Comparison of ENCODE assay signal across 8 mouse cellular contexts in genomic region chr5:139331742-139332141, GRCm38 (mm10). TPM values are rescaled to one million over a fixed set of nuclear protein-coding genes. Genes with fewer than 3 reads are reported as not detected.
DNase-seq lines count a peak whose midpoint lies in the region; ATAC-seq lines count a peak whose summit lies in the region.

No protein-coding gene starts in this region.

- peaks cover 29% of the 10 kb centered on the region for H3K4me1 ChIP-seq in kidney, embryonic 15.5 days
- no peaks in the 10 kb centered on the region for H3K4me1 ChIP-seq in forebrain, embryonic 16.5 days (replicated peaks; ENCODE audit: control insufficient read depth, insufficient read depth, low read length)
- H3K4me1 ChIP-seq in stomach, embryonic 16.5 days (ENCODE audit: control insufficient read depth, insufficient read depth, low read length) = peaks cover 4% of the 10 kb centered on the region; the same call in 1 of the 2 replicates

- ATAC-seq in kidney, embryonic 15.5 days (replicated peaks; ENCODE audit: low FRiP score) = no peak
- 0 out of 2 replicates have a peak, but pooled peaks have one; percentile 31 for ATAC-seq in forebrain, embryonic 16.5 days
- ATAC-seq in stomach, embryonic 16.5 days (ENCODE audit: insufficient read depth, low FRiP score) = peak; percentile 12; the same call in 1 of the 2 replicates

- intact Hi-C loops in left cerebral cortex, postnatal 36 days (cut with DNase I) = loop anchor here (2.0 to 10.0 kb wide), 2 partner anchors 25 to 413 kb away; no protein-coding TSS in a partner anchor

- WGBS in kidney, embryonic 15.5 days = 19% methylated on average over 8 of the region's 8 CpGs
- 23% methylated on average over 8 of the region's 8 CpGs for WGBS in forebrain, embryonic 16.5 days
- 16% methylated on average over 8 of the region's 8 CpGs for WGBS in stomach, embryonic 16.5 days

- no peak overlapping the region for H3K4me3 ChIP-seq in kidney, embryonic 15.5 days (replicated peaks)
- no peak overlapping the region for H3K4me3 ChIP-seq in forebrain, embryonic 16.5 days (replicated peaks; ENCODE audit: low read length)
- H3K4me3 ChIP-seq in stomach, embryonic 16.5 days (replicated peaks; ENCODE audit: low read length) = no peak overlapping the region

- no peaks in the 10 kb centered on the region for H3K9me3 ChIP-seq in kidney, embryonic 15.5 days (replicated peaks)
- H3K9me3 ChIP-seq in forebrain, embryonic 16.5 days (ENCODE audit: control insufficient read depth, low read length) = no peaks in the 10 kb centered on the region
- H3K9me3 ChIP-seq in stomach, embryonic 16.5 days (replicated peaks; ENCODE audit: control insufficient read depth, low read length) = no peaks in the 10 kb centered on the region

- H3K9ac ChIP-seq in kidney, embryonic 15.5 days = no peak overlapping the region
- H3K9ac ChIP-seq in forebrain, embryonic 16.5 days (replicated peaks; ENCODE audit: low read depth, low read length) = no peak overlapping the region
- H3K9ac ChIP-seq in stomach, embryonic 16.5 days (ENCODE audit: low read length) = no peak overlapping the region

- peaks cover 5% of the 10 kb centered on the region for H3K27me3 ChIP-seq in kidney, embryonic 15.5 days
- H3K27me3 ChIP-seq in forebrain, embryonic 16.5 days (replicated peaks; ENCODE audit: control insufficient read depth, insufficient read depth, low read length) = no peaks in the 10 kb centered on the region
- no peaks in the 10 kb centered on the region for H3K27me3 ChIP-seq in stomach, embryonic 16.5 days (ENCODE audit: control insufficient read depth, insufficient read depth, low read length)

- H3K36me3 ChIP-seq in kidney, embryonic 15.5 days = peaks cover 23% of the 10 kb centered on the region
- peaks cover 2% of the 10 kb centered on the region; the same call in 1 of the 2 replicates for H3K36me3 ChIP-seq in forebrain, embryonic 16.5 days (ENCODE audit: control insufficient read depth, insufficient read depth)
- H3K36me3 ChIP-seq in stomach, embryonic 16.5 days (ENCODE audit: control insufficient read depth, insufficient read depth, low read length) = 0 out of 2 replicates have a peak, but pooled peaks cover 4% of the 10 kb centered on the region

- H3K27ac ChIP-seq in kidney, embryonic 15.5 days = no peak overlapping the region
- H3K27ac ChIP-seq in forebrain, embryonic 16.5 days (ENCODE audit: low read length) = no peak overlapping the region
- peak overlapping the region; percentile 92 for H3K27ac ChIP-seq in stomach, embryonic 16.5 days (ENCODE audit: low read length)

- peak; percentile 81 for DNase-seq in kidney, adult 11 months
- DNase-seq in cerebellum, adult 11-12 months = peak; percentile 74
- DNase-seq in hindlimb bud, embryonic 11.5 days (ENCODE audit: extremely low spot score, low read depth, low spot score) = peak; percentile 68
- peak; percentile 67 to 71 for DNase-seq in left cerebral cortex, postnatal 36 days (ENCODE audit: low spot score in 2 of 2)
- DNase-seq in naive thymus-derived CD4-positive, alpha-beta T cell, adult 2 months (ENCODE audit: low read depth) = peak; percentile 79

- no peak overlapping the region for H3K4me2 ChIP-seq in kidney, embryonic 15.5 days
- no peak overlapping the region for H3K4me2 ChIP-seq in forebrain, embryonic 16.5 days (ENCODE audit: low read length)
- no peak overlapping the region for H3K4me2 ChIP-seq in stomach, embryonic 16.5 days (ENCODE audit: low read depth, low read length)

RNA-seq across cellular contexts. Expression of gene Adap1, which starts 6.3 kb away (rescaled TPM):
- polyA plus RNA-seq in kidney, embryonic 15.5 days (2015; fragmentation: Nextera tagmentation; extraction: Ambion mirVana) = 2.1 and 2.2 TPM in 2 replicates
- polyA plus RNA-seq in forebrain, embryonic 16.5 days (2015; fragmentation: Nextera tagmentation; extraction: Ambion mirVana) = 21.5 and 35.5 TPM in 2 replicates
- 100 to 1,000 TPM; 260 to 316 TPM for total RNA-seq in left cerebral cortex, postnatal 36 days (2021)
- polyA plus RNA-seq in stomach, embryonic 16.5 days (2015; fragmentation: Nextera tagmentation; extraction: Ambion mirVana) = 2.4 and 2.6 TPM in 2 replicates

RNA-seq across cellular contexts. Expression of gene Cox19, which starts 19.5 kb away (rescaled TPM):
- 96.2 and 102 TPM in 2 replicates for polyA plus RNA-seq in kidney, embryonic 15.5 days (2015; fragmentation: Nextera tagmentation; extraction: Ambion mirVana)
- 90.6 and 97.9 TPM in 2 replicates for polyA plus RNA-seq in forebrain, embryonic 16.5 days (2015; fragmentation: Nextera tagmentation; extraction: Ambion mirVana)
- 10 to 100 TPM; 65.7 to 74.4 TPM for total RNA-seq in left cerebral cortex, postnatal 36 days (2021)
- 107 and 114 TPM in 2 replicates for polyA plus RNA-seq in stomach, embryonic 16.5 days (2015; fragmentation: Nextera tagmentation; extraction: Ambion mirVana)

RNA-seq across cellular contexts. Expression of gene Cyp2w1, which starts 20.7 kb away (rescaled TPM):
- polyA plus RNA-seq in kidney, embryonic 15.5 days (2015; fragmentation: Nextera tagmentation; extraction: Ambion mirVana) = 0.16 and 0.60 TPM in 2 replicates
- polyA plus RNA-seq in forebrain, embryonic 16.5 days (2015; fragmentation: Nextera tagmentation; extraction: Ambion mirVana) = not detected in 2 replicates
- not detected for total RNA-seq in left cerebral cortex, postnatal 36 days (2021)
- 11.4 and 11.5 TPM in 2 replicates for polyA plus RNA-seq in stomach, embryonic 16.5 days (2015; fragmentation: Nextera tagmentation; extraction: Ambion mirVana)

RNA-seq across cellular contexts. Expression of gene Gpr146, which starts 45.8 kb away (rescaled TPM):
- polyA plus RNA-seq in kidney, embryonic 15.5 days (2015; fragmentation: Nextera tagmentation; extraction: Ambion mirVana) = 4.1 and 5.4 TPM in 2 replicates
- polyA plus RNA-seq in forebrain, embryonic 16.5 days (2015; fragmentation: Nextera tagmentation; extraction: Ambion mirVana) = 1.5 and 1.8 TPM in 2 replicates
- 10 to 100 TPM; 13.5 to 14.0 TPM for total RNA-seq in left cerebral cortex, postnatal 36 days (2021)
- polyA plus RNA-seq in stomach, embryonic 16.5 days (2015; fragmentation: Nextera tagmentation; extraction: Ambion mirVana) = 3.1 and 4.2 TPM in 2 replicates
